Mouse (Mus musculus) adrenal gland, postnatal 0 days (tissue): Measurements from ENCODE around the gene Crnkl1. TPM values are rescaled to one million over a fixed set of nuclear protein-coding genes. Genes with fewer than 3 reads are reported as not detected.

Experiments used
- microRNA-seq: library from miRNA; unstranded; fragments of <30 nt; microRNA quantifications from one replicate; pipeline ENCODE4, GENCODE M21; 2016; ENCODE audit warnings: borderline replicate concordance; ENCODE audit not compliant: insufficient number of aligned reads
- polyA plus RNA-seq: library from polyadenylated mRNA; unstranded; fragments of >200 nt; fragmentation: Nextera tagmentation; extraction: Ambion mirVana; gene quantifications from 2 replicates; pipeline ENCODE4 v1.2.1, GENCODE M21; 2015

Crnkl1 gene
- polyA plus RNA-seq = 12.2 and 19.2 TPM in 2 replicates

GRCm38 (mm10) chr2:145934339-145935231 is at the start of gene Crnkl1, which contains the start of gene Cfap61:
Gene Crnkl1, minus strand, starts transcription at chr2:145935014.
Gene Cfap61, plus strand, starts transcription at chr2:145934784.

GRCm38 (mm10) chr2:145901861-145902260 is 33.0 kb downstream of the Crnkl1 start, which contains the start of gene Naa20:
Gene Naa20, plus strand, starts transcription at chr2:145902099.

Small RNA genes within 50 kb of the gene (microRNA-seq; reads per million reads assigned to microRNA genes)
- not detected for gene Gm25026

Other genes starting within 250 kb of the Crnkl1 start
- gene Naa20, start 32.9 kb downstream of the Crnkl1 start, polyA plus RNA-seq = 167 and 243 TPM in 2 replicates
- gene Cfap61, start 230 bp downstream of the Crnkl1 start, polyA plus RNA-seq = 79.0 and 90.2 TPM in 2 replicates